Mouse (Mus musculus) WW6 (cell line): ENCODE results near the gene Fryl.

Source experiments
- DNase-seq: peaks from one replicate; pipeline ENCODE4 v3.0.0-alpha.2; 2013; ENCODE audit warnings: low read depth, low spot score

The Fryl gene

DNA sequence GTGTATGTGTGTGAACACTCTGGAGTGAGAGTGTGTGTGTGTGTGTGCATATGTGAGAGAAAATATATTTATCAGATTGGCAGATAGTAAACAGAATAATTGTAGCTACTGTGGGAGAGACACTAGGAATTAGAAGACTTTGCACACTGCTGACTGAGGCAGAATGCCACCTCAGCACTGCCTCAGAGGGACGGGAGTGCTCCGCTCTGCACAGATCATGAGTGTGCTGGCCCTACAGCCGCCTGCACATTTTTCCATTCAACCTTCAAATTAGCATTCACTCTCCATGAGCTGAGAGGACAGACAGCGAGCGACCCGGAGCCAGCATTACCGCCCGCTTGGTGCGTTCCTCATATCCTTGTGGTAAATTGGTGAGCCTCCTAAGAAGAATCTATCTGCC, 96.0 kb downstream of the Fryl start:
- no peak for DNase-seq

- DNase-seq: no peak
Measured at GRCm38 (mm10) chr5:73157502-73157901, 98.9 kb downstream of the Fryl start.

GRCm38 (mm10) chr5:73157009-73157408, 99.4 kb downstream of the Fryl start:
- no peak for DNase-seq

DNA sequence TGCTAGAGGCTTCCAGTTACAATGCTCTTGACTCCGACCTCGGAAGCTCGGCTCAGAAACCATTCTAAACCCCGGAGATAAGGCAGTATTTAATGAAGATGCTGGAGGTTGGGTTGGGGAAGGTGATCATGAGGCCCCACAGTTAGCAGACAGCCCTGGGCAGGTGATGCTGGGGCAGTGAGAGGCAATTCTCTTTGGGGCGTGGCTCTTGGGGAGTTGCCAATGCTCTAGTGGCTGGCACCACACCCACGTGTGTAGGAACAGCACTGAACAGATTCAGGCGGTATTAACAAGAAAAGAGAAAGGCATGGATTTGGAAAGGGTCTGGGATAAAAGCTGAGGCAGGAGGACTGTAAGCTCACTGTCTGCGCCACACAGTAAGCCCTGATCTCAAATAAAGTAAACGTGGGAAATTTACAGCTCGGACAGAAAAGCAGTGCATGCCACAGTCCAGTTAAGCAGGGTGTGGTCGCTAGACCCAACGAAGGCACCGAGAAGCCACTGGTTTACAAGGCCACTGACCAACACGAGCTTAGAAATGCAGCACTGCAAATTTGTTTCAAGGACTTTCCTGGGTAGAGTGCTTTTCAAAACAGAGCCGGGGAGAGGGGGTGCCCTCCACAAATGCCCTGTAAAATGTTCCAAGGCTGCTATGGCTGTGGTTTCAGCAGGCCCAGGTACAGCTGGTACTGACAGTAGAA, 100.0 kb downstream of the Fryl start:
- no peak for DNase-seq

- no peak for DNase-seq
Measured at GRCm38 (mm10) chr5:73153802-73154465, 102.5 kb downstream of the Fryl start.

GRCm38 (mm10) chr5:73152206-73152605, 104.2 kb downstream of the Fryl start:
- DNase-seq: no peak

DNA sequence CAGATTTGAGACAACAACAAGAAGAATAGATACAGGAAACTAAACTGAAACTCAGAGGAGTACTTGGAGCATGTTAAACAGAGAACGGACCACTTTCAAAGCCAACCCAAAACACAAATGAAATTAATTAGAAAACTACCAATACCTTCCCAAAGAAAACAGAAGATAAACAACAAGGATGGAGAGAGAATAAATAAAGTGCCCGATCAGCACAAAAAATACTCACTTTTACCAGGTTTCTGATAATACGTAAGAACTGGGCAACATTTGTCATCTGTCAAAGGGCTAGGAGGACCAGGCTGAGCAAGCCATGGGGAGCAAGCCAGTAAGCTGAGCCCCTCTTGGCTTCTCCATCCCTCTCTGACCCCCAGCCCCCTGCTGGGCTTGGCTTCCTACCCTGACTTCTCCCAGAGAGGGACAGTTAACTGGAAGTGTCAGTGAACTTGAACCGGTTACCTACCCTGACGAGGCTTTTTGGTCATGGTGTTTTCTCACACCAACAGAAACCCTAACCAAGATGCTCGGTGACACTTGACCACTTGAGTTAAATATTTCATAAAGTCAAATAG, 105.5 kb downstream of the Fryl start:
- DNase-seq: no peak

- DNase-seq: no peak
Measured at GRCm38 (mm10) chr5:73144987-73145386, 111.4 kb downstream of the Fryl start.

DNA sequence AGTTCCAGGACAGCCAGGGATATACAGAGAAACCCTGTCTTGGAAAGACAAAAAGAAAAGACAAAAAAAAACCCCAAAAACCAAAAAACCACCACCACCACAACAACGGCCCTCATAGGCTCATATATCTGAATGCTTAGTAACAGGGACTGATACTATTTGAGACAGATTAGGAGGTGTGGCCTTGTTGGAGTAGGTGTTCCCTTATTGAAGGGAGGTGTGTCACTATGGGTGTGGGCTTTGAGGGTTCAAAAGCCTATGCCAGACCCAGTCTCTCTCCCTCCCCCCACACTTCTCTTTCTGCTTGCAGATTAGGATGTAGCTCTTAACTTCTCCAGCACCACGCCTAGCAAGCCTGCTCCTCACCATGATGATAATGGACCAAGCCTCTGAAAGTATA, 114.7 kb downstream of the Fryl start:
- no peak for DNase-seq

DNA sequence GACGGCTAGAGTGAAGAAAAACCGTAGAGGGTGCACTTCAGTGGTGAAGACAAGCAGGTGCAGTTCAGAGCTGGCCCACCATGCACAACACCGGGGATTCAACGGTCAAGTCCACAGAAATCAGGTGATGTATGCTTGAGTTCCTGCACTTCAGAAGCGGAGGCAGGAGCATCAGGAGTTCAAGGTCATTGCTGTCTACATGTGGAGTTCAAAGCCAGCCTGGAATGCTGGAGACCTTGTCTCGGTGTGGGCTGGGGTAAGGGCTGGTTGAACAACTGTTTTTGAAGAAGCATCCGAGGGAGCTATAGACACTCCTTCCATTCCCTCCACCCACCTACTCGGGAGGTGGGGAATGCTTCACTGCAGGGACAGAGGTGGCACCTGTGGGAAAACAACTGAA, 115.3 kb downstream of the Fryl start:
- no peak for DNase-seq

DNA sequence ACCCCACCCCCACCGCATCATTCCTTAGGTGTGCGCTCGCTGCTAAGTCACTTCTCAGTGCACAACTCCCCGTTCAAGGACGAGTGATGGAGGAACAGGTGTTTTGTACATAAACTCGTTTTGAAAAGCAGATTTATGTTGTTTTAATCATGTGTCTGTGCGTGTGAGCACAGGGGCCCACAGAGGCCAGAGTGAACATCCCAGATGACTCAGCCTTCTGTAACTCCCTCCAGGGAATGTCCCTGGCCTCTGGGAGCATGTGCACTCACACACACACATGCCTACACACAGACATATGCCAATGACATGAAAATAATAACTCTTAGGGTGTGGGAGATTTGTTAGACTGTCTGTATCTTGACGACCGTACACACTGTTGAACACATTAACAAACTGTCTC, 118.9 kb downstream of the Fryl start:
- DNase-seq: no peak

DNA sequence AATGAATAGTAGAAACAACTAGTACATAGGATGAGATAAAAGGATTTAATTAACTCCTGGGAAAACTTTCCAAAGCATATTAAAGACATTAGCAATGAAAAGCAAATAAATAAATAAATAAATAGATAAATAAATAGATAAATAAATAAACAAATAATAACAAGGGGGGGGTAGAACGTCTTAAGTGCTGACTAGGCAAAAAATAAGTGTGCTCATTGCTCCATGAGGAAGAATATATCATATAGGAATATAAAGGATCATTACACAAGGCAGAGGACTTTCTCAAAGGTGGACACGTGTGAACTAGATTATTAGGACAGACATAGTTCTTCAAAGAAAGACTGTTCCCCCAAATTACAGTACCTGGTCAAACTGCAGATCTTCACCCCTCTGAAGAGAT, 120.5 kb downstream of the Fryl start:
- no peak for DNase-seq

DNA sequence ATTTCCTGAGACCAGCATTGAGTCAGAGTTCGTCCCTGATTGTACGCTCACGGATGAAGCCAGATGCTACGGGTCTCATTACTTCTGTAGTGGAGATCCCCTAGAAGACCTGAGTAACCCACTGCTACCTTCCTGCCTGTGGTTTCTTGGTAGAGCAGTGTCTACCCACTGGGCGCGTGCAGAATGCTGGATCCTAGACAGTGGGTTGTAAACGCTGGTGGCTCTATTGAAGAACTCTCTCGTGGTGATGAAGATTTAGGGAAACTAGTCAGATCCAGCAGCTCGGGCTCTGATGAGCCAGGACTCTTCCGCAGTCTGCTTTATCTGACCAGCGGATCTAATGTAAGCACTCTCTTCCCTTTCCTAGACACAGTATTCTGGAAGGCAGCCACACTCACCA, 121.3 kb downstream of the Fryl start:
- DNase-seq: no peak

GRCm38 (mm10) chr5:73133833-73134185, 122.6 kb downstream of the Fryl start:
- DNase-seq: no peak

- no peak for DNase-seq
Measured at GRCm38 (mm10) chr5:73132998-73133832, 123.2 kb downstream of the Fryl start.

DNA sequence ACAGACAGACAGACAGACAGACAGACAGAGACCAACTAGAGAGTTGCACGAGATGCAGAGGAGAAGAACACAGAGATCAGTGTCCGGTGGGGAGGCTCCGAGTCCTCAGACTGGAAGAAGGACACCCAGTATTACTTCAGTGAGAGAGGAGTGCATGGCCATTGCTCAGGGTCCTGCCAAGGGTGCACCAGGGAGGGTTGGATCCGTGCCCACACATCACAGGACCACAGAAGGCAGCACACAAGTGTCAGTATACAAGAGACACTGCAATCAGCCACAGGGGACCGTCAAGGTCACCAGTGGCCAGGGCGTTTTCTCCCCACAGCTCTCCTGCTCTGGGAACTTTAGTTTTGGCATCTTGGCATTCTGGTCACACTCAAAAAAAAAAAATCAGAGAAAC, 125.4 kb downstream of the Fryl start:
- no peak for DNase-seq

GRCm38 (mm10) chr5:73129871-73130270, 126.5 kb downstream of the Fryl start:
- DNase-seq: no peak

DNA sequence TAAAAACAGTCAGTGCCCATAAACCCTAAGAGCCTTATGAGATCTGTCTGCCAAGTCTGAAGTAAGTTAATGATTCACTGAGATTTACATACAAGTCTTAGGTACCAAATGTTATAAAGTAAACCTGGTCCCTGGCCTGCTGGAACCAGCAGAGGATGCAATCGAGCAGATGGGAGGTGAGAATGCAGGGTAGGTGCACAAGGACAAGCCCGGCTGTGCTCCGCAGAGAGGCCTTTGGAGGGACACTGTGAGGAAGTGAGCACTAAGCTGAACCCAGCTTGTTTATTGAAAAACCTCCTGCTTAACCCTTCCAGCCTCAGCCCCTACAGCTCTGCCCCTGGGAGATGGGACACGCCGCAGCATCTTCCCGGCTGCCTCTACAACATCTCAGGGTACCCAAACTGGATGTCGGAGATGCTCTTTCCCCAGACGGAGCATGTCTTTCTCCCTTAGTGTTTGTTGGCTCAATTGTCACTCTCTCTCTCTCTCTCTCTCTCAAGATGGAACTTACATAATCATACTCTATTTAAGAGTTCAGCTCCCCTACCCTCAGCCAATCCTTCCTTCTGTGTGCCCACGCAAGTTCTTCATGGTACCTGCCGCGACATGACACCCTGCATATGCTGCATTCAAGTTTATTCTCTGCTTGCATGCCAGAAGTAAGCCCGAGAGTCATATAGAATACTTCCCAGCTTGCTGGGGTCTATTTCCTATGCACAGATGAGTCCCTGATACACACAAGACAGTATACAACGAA, 136.3 kb downstream of the Fryl start:
- no peak for DNase-seq

- no peak for DNase-seq
Measured at GRCm38 (mm10) chr5:73119524-73119923, 136.9 kb downstream of the Fryl start.

- no peak for DNase-seq
Measured at GRCm38 (mm10) chr5:73118786-73119185, 137.6 kb downstream of the Fryl start.

GRCm38 (mm10) chr5:73114878-73115277, 141.5 kb downstream of the Fryl start:
- DNase-seq: peak; percentile 36

GRCm38 (mm10) chr5:73112331-73112730, 144.1 kb downstream of the Fryl start:
- DNase-seq: no peak
